Mouse (Mus musculus) heart, embryonic 14.5 days (tissue): ENCODE data around the gene Lexm. TPM values are rescaled to one million over a fixed set of nuclear protein-coding genes. Genes with fewer than 3 reads are reported as not detected.

ENCODE experiments used
- ATAC-seq: fragments of 200-750 bp; cut with Nextera tagmentation; 2 replicates; pipeline ENCODE4 v1.8.0; 2017; ENCODE audit warnings: low read depth, moderate TSS enrichment; ENCODE audit not compliant: insufficient number of reproducible peaks, insufficient read depth, low FRiP score
- H3K27ac ChIP-seq, 2 experiments: fragments of 200-500 bp in 1 of 2; fragments of 300-500 bp in 1 of 2; sonication (generic) in 1 of 2; replicated peaks in 1 of 2; 2 replicates each; pipeline ENCODE4 v1.5.1; 2012 to 2014; ENCODE audit warnings: low read depth in 2 of 2, low read length in 2 of 2, control low read depth in 1 of 2, mild to moderate bottlenecking in 1 of 2, mixed read lengths in 1 of 2; ENCODE audit not compliant: control insufficient read depth in 1 of 2, insufficient read depth in 1 of 2
- H3K27me3 ChIP-seq: fragments of 300-500 bp; sonication (generic); 2 replicates; pipeline ENCODE4 v1.6.1; 2014; ENCODE audit warnings: mild to moderate bottlenecking, low read length, control low read depth; ENCODE audit not compliant: control insufficient read depth, insufficient read depth
- H3K36me3 ChIP-seq: fragments of 300-500 bp; sonication (generic); 2 replicates; pipeline ENCODE4 v1.6.1; 2014; ENCODE audit warnings: mild to moderate bottlenecking, control low read depth, low read length, mixed read lengths; ENCODE audit not compliant: control insufficient read depth, insufficient read depth
- H3K4me1 ChIP-seq, 2 experiments: fragments of 200-500 bp in 1 of 2; fragments of 300-500 bp in 1 of 2; sonication (generic) in 1 of 2; 2 replicates each; pipeline ENCODE4 v1.6.1; 2012 to 2014; ENCODE audit warnings: low read length in 2 of 2, control low read depth in 1 of 2, mixed read lengths in 1 of 2; ENCODE audit not compliant: control insufficient read depth in 2 of 2, insufficient read depth in 2 of 2
- H3K4me2 ChIP-seq: fragments of 300-500 bp; sonication (generic); 2 replicates; pipeline ENCODE4 v1.6.1; 2014; ENCODE audit warnings: mild to moderate bottlenecking, low read length
- H3K4me3 ChIP-seq, 2 experiments: fragments of 200-500 bp in 1 of 2; fragments of 300-500 bp in 1 of 2; sonication (generic) in 1 of 2; 2 replicates each; pipeline ENCODE4 v1.5.1; 2012 to 2014; ENCODE audit warnings: low read length in 2 of 2, mild to moderate bottlenecking in 2 of 2, control low read depth in 1 of 2, low read depth in 1 of 2, moderate library complexity in 1 of 2; ENCODE audit not compliant: control insufficient read depth in 1 of 2, insufficient read depth in 1 of 2
- H3K9ac ChIP-seq: fragments of 300-500 bp; sonication (generic); 2 replicates; pipeline ENCODE4 v1.6.1; 2014; ENCODE audit warnings: mild to moderate bottlenecking, low read length
- H3K9me3 ChIP-seq: fragments of 300-500 bp; sonication (generic); 2 replicates; pipeline ENCODE4 v1.6.1; 2016; ENCODE audit warnings: low read length, control low read depth; ENCODE audit not compliant: control insufficient read depth
- WGBS: fragments of 180-500 bp; shearing (Covaris S2); extraction: QIAGEN DNeasy Blood & Tissue Kit; methylation state at CpG from one replicate; pipeline ENCODE4 v1.1.7; 2014; 5-methylcytosine and 5-hydroxymethylcytosine counted together
- polyA plus RNA-seq: library from polyadenylated mRNA; unstranded; fragments of >200 nt; fragmentation: Nextera tagmentation; extraction: Ambion mirVana; gene quantifications from 2 replicates; pipeline ENCODE4 v1.2.1, GENCODE M21; 2014

Gene Lexm
- polyA plus RNA-seq, 1 experiment from 2014 or later = not detected

DNA sequence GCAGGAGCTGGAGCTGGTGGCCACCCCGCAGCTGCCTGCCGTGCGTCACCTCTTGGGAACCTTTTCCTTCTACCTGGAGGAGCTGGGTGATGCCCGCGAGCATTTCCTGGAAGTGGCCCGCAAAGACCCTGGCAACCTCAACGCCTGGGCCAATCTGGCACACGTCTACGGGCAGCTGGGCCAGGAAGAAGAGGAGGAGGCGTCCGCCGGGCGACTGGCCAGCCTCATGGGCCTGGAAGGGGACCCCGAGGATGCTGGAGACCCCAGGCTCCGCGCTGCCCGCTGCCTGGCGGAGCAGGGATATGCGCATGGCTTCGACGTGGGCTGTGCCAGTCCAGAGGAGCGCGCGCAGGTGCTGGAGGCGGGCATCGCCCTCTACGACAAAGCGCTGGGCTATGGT, 5.7 kb upstream of the Lexm start:
- H3K9ac ChIP-seq = no peak overlapping the region
- ATAC-seq = no peak
- H3K4me1 ChIP-seq = no peaks in the 10 kb centered on the region
- H3K36me3 ChIP-seq = no peaks in the 10 kb centered on the region
- no peak overlapping the region for H3K4me3 ChIP-seq
- whole genome bisulfite sequencing = 26% methylated on average over 28 of the region's 28 CpGs
- no peaks in the 10 kb centered on the region for H3K9me3 ChIP-seq
- H3K4me2 ChIP-seq = no peak overlapping the region
- peaks cover 60% of the 10 kb centered on the region for H3K27me3 ChIP-seq
- no peak overlapping the region for H3K27ac ChIP-seq

GRCm38 (mm10) chr4:106622030-106622493, 5.0 kb upstream of the Lexm start, which contains the start of gene Ttc22:
TSS of gene Ttc22 (plus strand) at chr4:106622432.
- H3K36me3 ChIP-seq = no peaks in the 10 kb centered on the region
- no peak within 1 kb of the TSS for H3K4me2 ChIP-seq
- no peak within 1 kb of the TSS for H3K9ac ChIP-seq
- peaks cover 65% of the 10 kb centered on the region for H3K27me3 ChIP-seq
- H3K9me3 ChIP-seq = no peaks in the 10 kb centered on the region
- no peaks in the 10 kb centered on the region for H3K4me1 ChIP-seq
- H3K4me3 ChIP-seq = no peak within 1 kb of the TSS
- 22% methylated on average over 16 of the region's 16 CpGs for WGBS
- no peak for ATAC-seq
- H3K27ac ChIP-seq = no peak within 1 kb of the TSS

DNA sequence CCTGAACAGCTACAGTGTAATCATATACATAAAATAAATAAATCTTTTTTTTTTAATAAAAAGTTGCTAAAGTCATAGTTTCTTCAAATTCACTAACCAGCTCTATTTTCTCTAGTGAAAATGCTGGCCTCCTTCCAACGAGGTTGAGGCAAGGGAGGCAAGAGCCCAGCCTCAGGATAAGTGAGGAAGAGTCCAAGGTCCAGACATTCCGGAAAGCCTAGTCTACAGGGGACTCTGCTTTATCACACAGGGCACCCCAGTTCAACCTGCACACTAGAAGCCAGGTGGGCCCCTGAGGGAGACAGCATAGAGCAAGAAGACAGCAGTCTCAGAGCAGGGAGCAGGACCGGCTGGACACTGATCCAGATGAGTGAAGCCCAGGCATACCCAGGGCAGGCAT, 4.4 kb upstream of the Lexm start:
- WGBS = 63% methylated on average over 3 of the region's 3 CpGs

GRCm38 (mm10) chr4:106618898-106619297, 1.9 kb upstream of the Lexm start:
- ATAC-seq = no peak
- Histone ChIP-seq H3K4me2 (no peak overlapping the region), H3K4me1 (no peaks in the 10 kb centered on the region), H3K27ac (no peak overlapping the region), H3K9ac (no peak overlapping the region), H3K4me3 (no peak overlapping the region), H3K36me3 (no peaks in the 10 kb centered on the region), H3K27me3 (peaks cover 57% of the 10 kb centered on the region), H3K9me3 (no peaks in the 10 kb centered on the region)
- WGBS = 77% methylated on average over 4 of the region's 4 CpGs

More for the DNA sequence above, 4.4 kb upstream of the Lexm start:
- Histone ChIP-seq H3K4me1 (no peaks in the 10 kb centered on the region), H3K9ac (no peak overlapping the region), H3K36me3 (no peaks in the 10 kb centered on the region), H3K27me3 (peaks cover 67% of the 10 kb centered on the region), H3K4me2 (no peak overlapping the region), H3K9me3 (no peaks in the 10 kb centered on the region), H3K4me3 (no peak overlapping the region), H3K27ac (no peak overlapping the region)
- ATAC-seq = no peak

GRCm38 (mm10) chr4:106615637-106616036, 1.4 kb downstream of the Lexm start:
- H3K27me3 ChIP-seq = peaks cover 25% of the 10 kb centered on the region; the same call in 1 of the 2 replicates
- WGBS = 68% methylated on average over 12 of the region's 12 CpGs
- ATAC-seq = no peak

GRCm38 (mm10) chr4:106614881-106615280, 2.2 kb downstream of the Lexm start:
- Histone ChIP-seq H3K9ac (no peak overlapping the region), H3K27me3 (peaks cover 25% of the 10 kb centered on the region; the same call in 1 of the 2 replicates), H3K4me2 (no peak overlapping the region), H3K36me3 (no peaks in the 10 kb centered on the region), H3K27ac (no peak overlapping the region), H3K9me3 (no peaks in the 10 kb centered on the region), H3K4me3 (no peak overlapping the region), H3K4me1 (no peaks in the 10 kb centered on the region)
- no peak for ATAC-seq
- WGBS = 68% methylated on average over 9 of the region's 9 CpGs

More at GRCm38 (mm10) chr4:106615637-106616036, 1.4 kb downstream of the Lexm start:
- Histone ChIP-seq H3K4me2 (no peak overlapping the region), H3K9ac (no peak overlapping the region), H3K27ac (no peak overlapping the region), H3K4me3 (no peak overlapping the region), H3K4me1 (no peaks in the 10 kb centered on the region), H3K9me3 (no peaks in the 10 kb centered on the region), H3K36me3 (no peaks in the 10 kb centered on the region)

DNA sequence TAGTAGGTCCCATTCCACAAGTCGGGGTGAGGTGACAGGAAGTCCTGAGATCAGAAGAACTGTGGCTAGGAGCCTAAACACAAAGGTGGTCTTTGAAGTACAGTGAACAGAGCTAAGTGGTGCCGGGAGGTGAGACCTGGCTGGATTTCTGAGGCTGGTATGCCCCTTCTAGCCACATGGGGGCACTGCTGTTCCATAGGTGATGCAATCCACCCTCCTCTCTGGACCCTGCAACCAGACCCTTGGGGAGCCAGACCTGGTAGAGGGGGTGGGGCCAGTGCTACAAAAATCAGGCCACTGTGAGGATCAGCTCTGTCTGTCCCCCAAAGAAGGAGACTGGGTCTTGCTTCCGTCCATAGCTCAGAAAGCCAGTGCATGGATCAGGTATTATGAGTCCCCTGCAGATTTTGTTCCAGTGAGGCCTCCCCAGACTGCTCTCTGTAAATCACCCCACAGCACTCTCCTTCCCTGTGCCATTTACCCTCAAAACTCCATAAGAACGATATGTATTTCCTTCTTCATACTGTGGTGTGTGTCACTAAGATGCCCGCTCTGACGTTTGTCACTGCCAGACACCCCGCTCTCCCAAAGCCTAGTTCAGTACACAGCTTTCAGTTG, 2.8 kb downstream of the Lexm start:
- WGBS = 43% methylated on average over 7 of the region's 7 CpGs
- ATAC-seq = peak; percentile 52; the same call in 1 of the 2 replicates
- no peak overlapping the region for H3K4me2 ChIP-seq

GRCm38 (mm10) chr4:106613560-106613959, 3.5 kb downstream of the Lexm start:
- H3K4me3 ChIP-seq = no peak overlapping the region
- H3K27ac ChIP-seq = no peak overlapping the region
- WGBS = 63% methylated on average over 3 of the region's 3 CpGs
- no peak overlapping the region for H3K4me2 ChIP-seq
- no peak for ATAC-seq
- H3K36me3 ChIP-seq = no peaks in the 10 kb centered on the region
- no peak overlapping the region for H3K9ac ChIP-seq
- H3K27me3 ChIP-seq = peaks cover 21% of the 10 kb centered on the region; the same call in 1 of the 2 replicates
- H3K4me1 ChIP-seq = no peaks in the 10 kb centered on the region
- no peaks in the 10 kb centered on the region for H3K9me3 ChIP-seq

More for the DNA sequence above, 2.8 kb downstream of the Lexm start:
- Histone ChIP-seq H3K36me3 (no peaks in the 10 kb centered on the region), H3K27ac (no peak overlapping the region), H3K9ac (no peak overlapping the region), H3K4me1 (no peaks in the 10 kb centered on the region), H3K27me3 (peaks cover 25% of the 10 kb centered on the region; the same call in 1 of the 2 replicates), H3K4me3 (no peak overlapping the region), H3K9me3 (no peaks in the 10 kb centered on the region)
